Mouse (Mus musculus): ENCODE data around the gene March8. TPM values are rescaled to one million over a fixed set of nuclear protein-coding genes. Genes with fewer than 3 reads are reported as not detected.
A peak's percentile ranks its signal among the peaks of the same experiment; 100 is the strongest.
"Not testable (repeated sequence)": the region's sequence is repeated elsewhere in the genome, so short reads cannot be mapped to it uniquely, and the experiment has no call there.

The March8 gene
- total RNA-seq (2015) (4.7 and 8.4 TPM in 2 replicates), total RNA-seq (2017) (15.1 and 15.2 TPM in 2 replicates)

DNA sequence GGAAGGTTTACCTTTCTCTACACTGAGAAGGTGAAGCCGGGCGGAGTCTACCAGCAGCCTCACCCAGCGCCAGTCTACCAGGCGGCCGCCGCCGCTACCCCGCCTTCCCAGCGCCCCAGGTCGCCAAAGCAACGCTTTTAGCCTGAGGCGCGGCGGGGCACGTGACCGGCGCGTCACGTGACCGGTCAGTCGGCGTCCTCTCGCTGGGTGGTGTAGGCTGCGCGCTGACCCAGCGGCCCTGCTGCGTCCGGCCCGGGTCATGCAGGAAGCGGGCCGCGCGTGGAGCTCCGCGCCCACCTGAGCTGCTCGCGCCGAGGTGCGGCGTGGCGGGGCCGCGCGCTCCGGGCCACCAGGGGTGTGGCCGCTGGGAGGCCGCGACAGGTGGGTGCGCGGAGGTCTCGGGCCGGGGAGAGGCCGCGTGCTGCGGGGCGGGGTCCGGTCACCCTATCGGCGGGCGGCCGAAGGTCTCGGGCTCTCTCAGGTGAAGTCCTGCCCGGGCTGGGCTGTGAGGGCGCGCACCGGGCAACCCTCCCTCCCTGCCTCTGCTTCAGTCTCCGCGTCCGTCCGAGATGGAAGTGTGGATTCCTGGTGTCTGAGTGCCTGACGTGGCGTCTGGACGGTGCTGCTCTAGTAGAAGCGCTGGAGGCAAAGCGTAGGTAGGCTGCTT lies at the start of gene March8:
TSS of gene March8 (plus strand) at position 190 of the 667 bp plus-strand sequence.
- peak; percentile 96 for ATAC-seq (ENCODE audit: poor library complexity, severe bottlenecking)

DNA sequence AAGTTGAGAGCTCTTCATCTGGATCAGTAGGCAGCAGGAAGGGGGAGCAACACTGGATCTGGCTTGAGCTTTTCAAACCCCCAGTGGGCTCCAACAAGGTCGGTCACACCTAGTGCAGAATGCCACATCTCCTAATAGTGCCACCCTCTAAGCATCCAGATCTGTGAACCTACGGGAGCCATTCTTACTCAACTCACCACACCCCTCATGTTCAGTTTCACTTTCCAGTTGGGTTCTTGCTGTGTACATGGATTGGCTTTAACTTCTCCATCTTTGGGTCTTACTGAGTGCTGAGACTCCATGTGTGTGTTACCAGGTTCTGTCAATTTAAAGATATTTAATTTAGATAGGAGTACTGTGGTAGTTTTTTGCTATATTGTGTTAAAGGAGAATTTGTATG lies 26.4 kb upstream of the March8 start:
- ATAC-seq (ENCODE audit: poor library complexity, severe bottlenecking): peak; percentile 51; the same call in 1 of the 2 replicates

GRCm38 (mm10) chr6:116319259-116319658 lies 18.6 kb upstream of the March8 start:
- no peak for ATAC-seq (ENCODE audit: poor library complexity, severe bottlenecking)

DNA sequence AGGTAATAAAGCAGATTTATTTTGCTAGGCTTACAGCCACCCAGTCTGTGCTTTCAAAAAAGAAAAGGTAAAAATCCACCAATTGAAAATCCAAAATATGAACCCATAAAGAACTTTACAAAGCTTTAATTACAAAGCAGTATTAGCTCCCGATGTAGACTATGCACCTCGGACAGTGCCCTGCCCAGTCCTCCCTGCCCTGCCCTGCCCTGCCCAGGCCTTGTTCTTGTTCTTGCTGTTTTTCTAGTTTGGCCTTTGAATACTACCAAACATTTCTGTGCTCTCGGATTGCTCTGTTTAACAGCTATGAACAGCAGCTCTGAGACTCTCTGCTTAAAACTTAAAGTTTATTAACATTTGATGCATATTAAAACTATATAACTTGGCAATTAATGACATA lies 11.2 kb upstream of the March8 start:
- ATAC-seq (ENCODE audit: poor library complexity, severe bottlenecking): no peak

DNA sequence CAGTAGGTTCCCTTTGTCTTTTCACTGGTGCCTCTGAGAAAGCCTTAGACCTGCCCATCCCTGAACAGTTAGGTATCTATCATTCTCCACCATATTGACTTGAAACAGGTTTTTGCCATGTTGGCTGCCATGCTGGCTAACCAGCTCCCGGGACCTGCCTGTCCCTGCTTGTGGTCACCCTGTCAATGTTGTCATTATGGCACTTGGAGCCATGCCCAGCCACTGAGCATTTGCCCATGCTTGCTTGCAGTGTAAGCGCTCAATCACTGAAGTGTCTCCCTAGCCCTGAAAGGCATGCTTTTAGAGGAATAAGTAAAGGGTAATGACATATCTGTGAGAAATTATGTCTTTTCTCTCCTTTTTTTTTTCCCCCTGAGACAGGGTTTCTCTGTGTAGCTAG lies 6.4 kb upstream of the March8 start:
- no peak for ATAC-seq (ENCODE audit: poor library complexity, severe bottlenecking)

DNA sequence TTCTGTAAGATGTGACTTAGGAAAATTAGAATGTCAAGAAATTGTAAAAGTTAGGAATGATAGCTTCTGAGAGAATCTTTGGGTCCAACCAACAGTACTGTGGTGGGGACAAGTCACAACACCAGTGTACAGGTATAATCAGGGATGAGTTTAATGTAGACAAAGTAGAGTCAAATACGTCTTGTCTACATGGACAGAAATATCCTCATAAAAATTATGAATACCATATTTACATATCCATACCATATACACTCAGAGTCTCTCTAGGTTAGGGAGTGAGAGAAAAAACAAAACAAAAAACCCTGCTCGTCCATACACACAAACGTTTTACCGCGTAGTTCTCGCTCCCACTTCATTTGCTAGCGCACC lies 374 bp upstream of the March8 start:
- no peak for ATAC-seq (ENCODE audit: poor library complexity, severe bottlenecking)

GRCm38 (mm10) chr6:116338520-116338919 lies 696 bp downstream of the March8 start:
- no peak for ATAC-seq (ENCODE audit: poor library complexity, severe bottlenecking)

- no peak for ATAC-seq (ENCODE audit: poor library complexity, severe bottlenecking)
Observed at GRCm38 (mm10) chr6:116339088-116339487, 1.3 kb downstream of the March8 start.

GRCm38 (mm10) chr6:116340521-116340920 lies 2.7 kb downstream of the March8 start:
- no peak for ATAC-seq (ENCODE audit: poor library complexity, severe bottlenecking)

DNA sequence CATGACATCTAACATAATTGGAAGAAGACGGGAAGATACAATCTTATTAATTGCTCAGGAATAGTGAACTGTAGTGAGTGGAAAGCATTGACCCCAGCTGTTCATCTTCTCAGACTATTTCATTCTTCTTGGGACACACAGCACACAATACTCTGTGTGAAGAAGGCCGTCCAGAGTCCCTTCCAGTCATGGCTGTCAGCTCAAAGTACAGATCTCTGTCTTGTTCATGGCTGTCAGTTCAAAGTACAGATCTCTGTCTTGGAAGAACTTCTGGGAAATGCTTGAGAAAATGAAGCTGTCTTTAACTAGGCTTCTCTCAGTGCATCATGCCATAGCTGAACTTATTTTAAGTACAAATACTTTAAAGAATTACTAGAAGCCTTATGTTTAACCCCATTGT lies 10.1 kb downstream of the March8 start:
- ATAC-seq (ENCODE audit: poor library complexity, severe bottlenecking): no peak

- ATAC-seq (ENCODE audit: poor library complexity, severe bottlenecking): peak; percentile 52; the same call in 1 of the 2 replicates
Observed at GRCm38 (mm10) chr6:116349997-116350396, 12.2 kb downstream of the March8 start.

- 0 out of 2 replicates have a peak, but pooled peaks have one; percentile 27 for ATAC-seq (ENCODE audit: poor library complexity, severe bottlenecking)
Observed at GRCm38 (mm10) chr6:116350643-116351042, 12.8 kb downstream of the March8 start.

- ATAC-seq (ENCODE audit: poor library complexity, severe bottlenecking): no peak
Observed at GRCm38 (mm10) chr6:116351534-116351933, 13.7 kb downstream of the March8 start.

GRCm38 (mm10) chr6:116353428-116353827 lies 15.6 kb downstream of the March8 start:
- no peak for ATAC-seq (ENCODE audit: poor library complexity, severe bottlenecking)

DNA sequence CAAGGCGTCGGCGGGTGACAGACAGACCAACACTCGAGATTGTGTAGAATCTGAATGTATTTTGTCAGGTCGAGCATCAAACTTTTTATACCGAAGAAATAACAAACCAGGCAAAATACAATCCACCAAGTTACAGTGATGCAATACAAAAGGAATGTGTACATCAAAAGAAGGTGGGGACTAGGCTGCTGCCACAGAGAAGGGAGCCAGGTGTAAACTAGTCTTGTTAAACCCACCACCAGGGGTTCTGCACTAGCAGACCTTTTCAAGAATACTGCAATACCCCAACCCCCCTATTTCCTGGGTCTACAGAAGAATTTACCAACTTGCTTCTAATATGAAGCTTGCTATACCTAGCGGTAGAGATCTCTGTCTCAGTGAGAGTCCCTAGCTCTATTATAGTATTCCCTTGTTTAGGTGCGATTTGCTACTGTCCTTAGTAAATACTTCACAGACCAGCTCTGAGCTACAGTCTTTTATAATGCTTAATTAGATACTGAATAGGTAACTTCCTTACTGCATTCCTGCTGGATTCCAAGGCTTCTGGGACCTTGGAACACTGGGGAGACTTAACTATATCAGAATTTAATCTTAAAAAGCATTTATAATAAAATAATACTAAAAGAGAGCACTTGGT lies 18.6 kb downstream of the March8 start:
- not testable (repeated sequence) for ATAC-seq (ENCODE audit: poor library complexity, severe bottlenecking)

GRCm38 (mm10) chr6:116356948-116357325 lies 19.1 kb downstream of the March8 start:
- no peak for ATAC-seq (ENCODE audit: poor library complexity, severe bottlenecking)

DNA sequence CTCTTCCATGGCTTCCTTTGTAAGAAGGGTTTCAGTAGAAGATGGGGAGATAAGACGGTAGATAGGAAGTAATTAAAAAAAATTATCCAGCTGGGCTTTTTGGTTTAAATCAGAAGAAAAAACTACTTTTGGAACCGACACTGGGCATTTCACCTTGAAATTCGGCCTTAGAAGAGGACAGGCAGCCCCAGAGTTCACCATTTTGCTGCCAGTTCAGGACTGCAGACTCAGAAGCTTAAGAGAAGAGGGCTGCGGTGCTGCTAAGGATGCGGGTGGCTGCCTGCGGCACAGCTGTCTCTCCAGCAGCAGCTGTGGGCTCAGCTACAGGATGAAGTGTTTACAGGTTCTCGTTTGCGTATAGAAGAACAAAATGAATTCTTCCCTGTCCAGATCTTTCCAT lies 20.2 kb downstream of the March8 start:
- no peak for ATAC-seq (ENCODE audit: poor library complexity, severe bottlenecking)

DNA sequence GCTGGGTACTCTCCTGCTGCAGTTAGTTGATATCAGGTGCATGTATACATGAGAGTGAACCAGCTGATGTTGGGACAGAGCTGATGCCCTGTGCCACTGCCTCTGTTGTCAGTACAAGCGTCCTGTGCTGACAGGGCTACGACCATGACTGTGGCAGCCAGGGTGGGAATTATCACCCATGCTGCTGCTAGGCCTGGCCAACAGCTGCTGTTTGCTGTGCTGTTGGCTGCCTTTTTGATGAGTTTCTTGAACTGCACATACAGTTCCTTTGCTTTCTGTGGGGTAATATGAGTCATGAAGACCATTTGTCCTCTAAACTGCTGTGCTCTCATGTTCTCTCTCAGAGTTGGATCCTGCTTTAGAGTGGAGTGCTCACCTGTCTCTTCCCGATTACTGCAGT lies 21.4 kb downstream of the March8 start:
- no peak for ATAC-seq (ENCODE audit: poor library complexity, severe bottlenecking)

DNA sequence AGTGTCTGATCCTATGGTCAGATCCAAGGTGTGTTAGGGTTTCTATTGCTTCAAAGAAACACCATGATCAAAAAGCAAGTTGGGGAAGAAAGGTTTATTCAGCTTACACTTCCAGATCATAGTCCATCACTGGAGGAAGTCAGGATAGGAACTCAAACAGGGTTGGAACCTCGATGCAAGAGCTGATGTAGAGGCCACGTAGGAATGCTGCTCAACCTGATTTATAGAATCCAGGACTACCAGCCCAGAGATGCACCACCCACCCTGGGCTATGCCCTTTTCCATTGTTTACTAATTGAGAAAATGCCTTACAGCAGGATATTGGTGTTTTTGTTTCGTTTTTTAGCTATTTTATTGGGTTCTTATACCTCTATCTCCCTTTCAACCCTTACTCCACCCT lies 23.6 kb downstream of the March8 start:
- no peak for ATAC-seq (ENCODE audit: poor library complexity, severe bottlenecking)

DNA sequence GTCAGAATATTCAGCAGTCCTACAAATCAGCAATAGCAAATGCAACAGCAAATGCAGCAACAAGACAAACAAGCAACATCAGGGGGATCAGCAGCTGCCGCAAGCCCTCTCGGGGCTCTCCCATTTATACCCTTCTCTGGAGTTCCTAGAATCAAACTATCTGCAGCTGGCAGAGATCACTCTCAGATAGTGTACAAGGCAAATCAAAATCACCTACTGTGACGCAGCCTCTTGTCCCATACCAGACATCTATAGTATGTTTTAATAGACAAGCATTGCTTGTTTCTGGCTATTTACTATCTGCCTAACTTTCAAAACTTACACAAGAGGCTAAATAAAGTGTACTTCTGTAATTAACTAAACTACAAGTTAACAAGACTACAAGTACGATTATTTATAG lies 24.2 kb downstream of the March8 start:
- no peak for ATAC-seq (ENCODE audit: poor library complexity, severe bottlenecking)

GRCm38 (mm10) chr6:116367971-116368370 lies 30.1 kb downstream of the March8 start:
- ATAC-seq (ENCODE audit: poor library complexity, severe bottlenecking): no peak

DNA sequence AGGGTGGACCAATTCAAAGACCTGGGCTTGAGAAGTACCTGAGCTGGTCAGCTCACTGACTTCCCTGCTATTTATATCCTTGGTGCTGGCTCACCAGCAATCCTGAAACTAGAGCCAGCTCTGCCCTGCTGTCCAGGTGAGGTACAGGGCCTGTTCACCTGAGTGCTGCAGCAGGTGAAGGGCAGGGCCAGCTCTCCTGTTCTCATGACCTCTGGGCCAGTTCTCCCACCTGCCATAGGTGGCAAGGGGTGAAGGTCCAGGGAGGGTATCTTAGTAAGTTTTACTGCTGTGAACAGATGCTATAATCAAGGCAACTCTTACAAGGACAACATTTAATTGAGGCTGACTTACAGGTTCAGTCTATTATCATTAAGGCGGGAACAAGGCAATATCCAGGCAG lies 32.0 kb downstream of the March8 start:
- ATAC-seq (ENCODE audit: poor library complexity, severe bottlenecking): no peak
